Mouse (Mus musculus): ENCODE data around the gene Vmn2r114. TPM values are rescaled to one million over a fixed set of nuclear protein-coding genes. Genes with fewer than 3 reads are reported as not detected.
"Not testable (repeated sequence)": the region's sequence is repeated elsewhere in the genome, so short reads cannot be mapped to it uniquely, and the experiment has no call there.

Gene Vmn2r114
- polyA plus RNA-seq (2014; fragmentation: Nextera tagmentation; extraction: Ambion mirVana) = not detected in 2 replicates

DNA sequence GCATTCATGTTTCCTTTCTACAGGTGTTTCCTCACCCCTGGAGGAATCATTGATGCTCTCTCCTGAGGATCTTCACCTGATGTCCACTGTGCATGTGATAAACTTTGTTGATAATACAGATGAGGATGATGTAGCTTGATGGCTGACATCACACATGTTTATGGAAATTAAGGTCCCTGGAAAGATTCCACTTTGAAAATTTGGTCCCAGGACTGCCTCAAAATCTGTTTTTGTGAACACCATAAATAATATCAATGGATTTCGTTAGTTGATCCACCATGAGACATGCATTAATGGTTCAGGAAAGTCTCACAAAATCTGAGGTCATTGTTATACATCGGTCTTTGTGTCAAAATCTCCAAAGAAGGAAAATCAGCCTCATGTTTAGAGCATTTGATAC lies at the start of gene Vmn2r114:
Gene Vmn2r114 (minus strand): TSS at position 101 of the 400 bp plus-strand sequence.
- not testable (repeated sequence) for H3K27me3 ChIP-seq (ENCODE audit: control insufficient read depth, insufficient read depth, low read length); H3K27ac ChIP-seq (replicated peaks in 1 of 2; ENCODE audit: control insufficient read depth in 1 of 2, insufficient read depth in 1 of 2, low read depth in 2 of 2, low read length in 2 of 2); H3K9ac ChIP-seq (ENCODE audit: low read length); H3K36me3 ChIP-seq (ENCODE audit: control insufficient read depth, insufficient read depth, low read length); H3K4me3 ChIP-seq (ENCODE audit: control insufficient read depth in 1 of 2, insufficient read depth in 1 of 2, low read depth in 1 of 2, low read length in 2 of 2); H3K4me2 ChIP-seq (ENCODE audit: low read length); H3K9me3 ChIP-seq (ENCODE audit: control insufficient read depth, low read length); ATAC-seq (ENCODE audit: insufficient number of reproducible peaks, insufficient read depth, low FRiP score, low read depth); H3K4me1 ChIP-seq (ENCODE audit: control insufficient read depth in 2 of 2, insufficient read depth in 2 of 2, low read length in 2 of 2)
- 50% methylated on average over 2 of the region's 2 CpGs for WGBS

- no peaks in the 10 kb centered on the region for H3K9me3 ChIP-seq (ENCODE audit: control insufficient read depth, low read length)
- H3K9ac ChIP-seq (ENCODE audit: low read length) = no peak overlapping the region
- WGBS = 40% methylated on average over 1 of the region's 1 CpGs
- no peak for ATAC-seq (ENCODE audit: insufficient number of reproducible peaks, insufficient read depth, low FRiP score, low read depth)
- H3K4me3 ChIP-seq (ENCODE audit: control insufficient read depth in 1 of 2, insufficient read depth in 1 of 2, low read depth in 1 of 2, low read length in 2 of 2) = no peak overlapping the region
- H3K27me3 ChIP-seq (ENCODE audit: control insufficient read depth, insufficient read depth, low read length) = no peaks in the 10 kb centered on the region
- H3K27ac ChIP-seq (replicated peaks in 1 of 2; ENCODE audit: control insufficient read depth in 1 of 2, insufficient read depth in 1 of 2, low read depth in 2 of 2, low read length in 2 of 2) = no peak overlapping the region
- no peaks in the 10 kb centered on the region for H3K4me1 ChIP-seq (ENCODE audit: control insufficient read depth in 2 of 2, insufficient read depth in 2 of 2, low read length in 2 of 2)
- H3K36me3 ChIP-seq (ENCODE audit: control insufficient read depth, insufficient read depth, low read length) = no peaks in the 10 kb centered on the region
- H3K4me2 ChIP-seq (ENCODE audit: low read length) = no peak overlapping the region
These were observed 39.3 kb upstream of the Vmn2r114 start for GRCm38 (mm10) chr17:23351644-23352043.

DNA sequence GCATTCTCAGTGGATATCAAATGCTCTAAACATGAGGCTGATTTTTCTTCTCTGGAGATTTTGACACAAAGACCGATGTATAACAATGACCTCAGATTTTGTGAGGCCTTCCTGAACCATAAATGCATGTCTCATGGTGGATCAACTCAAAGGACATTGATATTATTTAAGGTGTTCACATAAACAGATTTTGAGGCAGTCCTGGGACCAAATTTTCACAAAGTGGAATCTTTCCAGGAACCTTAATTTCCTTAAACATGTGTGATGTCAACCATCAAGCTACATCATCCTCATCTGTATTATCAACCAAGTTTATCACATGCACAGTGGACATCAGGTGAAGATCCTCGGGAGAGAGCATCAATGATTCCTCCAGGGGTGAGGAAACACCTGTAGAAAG lies 31.1 kb upstream of the Vmn2r114 start, which contains the start of gene Vmn2r115:
Gene Vmn2r115 (plus strand): TSS at position 301 of the 400 bp plus-strand sequence.
- not testable (repeated sequence) for ATAC-seq (ENCODE audit: insufficient number of reproducible peaks, insufficient read depth, low FRiP score, low read depth); H3K27ac ChIP-seq (replicated peaks in 1 of 2; ENCODE audit: control insufficient read depth in 1 of 2, insufficient read depth in 1 of 2, low read depth in 2 of 2, low read length in 2 of 2); H3K4me1 ChIP-seq (ENCODE audit: control insufficient read depth in 2 of 2, insufficient read depth in 2 of 2, low read length in 2 of 2); H3K4me2 ChIP-seq (ENCODE audit: low read length); H3K4me3 ChIP-seq (ENCODE audit: control insufficient read depth in 1 of 2, insufficient read depth in 1 of 2, low read depth in 1 of 2, low read length in 2 of 2); H3K36me3 ChIP-seq (ENCODE audit: control insufficient read depth, insufficient read depth, low read length); H3K9me3 ChIP-seq (ENCODE audit: control insufficient read depth, low read length); H3K27me3 ChIP-seq (ENCODE audit: control insufficient read depth, insufficient read depth, low read length); H3K9ac ChIP-seq (ENCODE audit: low read length)
- WGBS = 38% methylated on average over 2 of the region's 2 CpGs

- Histone ChIP-seq H3K4me2 (ENCODE audit: low read length) (no peak overlapping the region), H3K36me3 (ENCODE audit: control insufficient read depth, insufficient read depth, low read length) (no peaks in the 10 kb centered on the region), H3K27ac (replicated peaks in 1 of 2; ENCODE audit: control insufficient read depth in 1 of 2, insufficient read depth in 1 of 2, low read depth in 2 of 2, low read length in 2 of 2) (no peak overlapping the region), H3K9ac (ENCODE audit: low read length) (no peak overlapping the region), H3K4me3 (ENCODE audit: control insufficient read depth in 1 of 2, insufficient read depth in 1 of 2, low read depth in 1 of 2, low read length in 2 of 2) (no peak overlapping the region), H3K9me3 (ENCODE audit: control insufficient read depth, low read length) (peaks cover 25% of the 10 kb centered on the region), H3K27me3 (ENCODE audit: control insufficient read depth, insufficient read depth, low read length) (no peaks in the 10 kb centered on the region), H3K4me1 (ENCODE audit: control insufficient read depth in 2 of 2, insufficient read depth in 2 of 2, low read length in 2 of 2) (no peaks in the 10 kb centered on the region)
- 62% methylated on average over 6 of the region's 6 CpGs for WGBS
- no peak for ATAC-seq (ENCODE audit: insufficient number of reproducible peaks, insufficient read depth, low FRiP score, low read depth)
These were observed 18.3 kb upstream of the Vmn2r114 start for GRCm38 (mm10) chr17:23330657-23331056.

Other genes starting within 250 kb of the Vmn2r114 start
- 9.5 and 10.2 TPM in 2 replicates for gene Zfp40, start 119.3 kb downstream of the Vmn2r114 start, polyA plus RNA-seq (2014; fragmentation: Nextera tagmentation; extraction: Ambion mirVana)
- gene Vmn2r115, start 31.2 kb upstream of the Vmn2r114 start, polyA plus RNA-seq (2014; fragmentation: Nextera tagmentation; extraction: Ambion mirVana) = not detected in 2 replicates
- gene Vmn2r116, start 72.1 kb upstream of the Vmn2r114 start, polyA plus RNA-seq (2014; fragmentation: Nextera tagmentation; extraction: Ambion mirVana) = not detected in 2 replicates
- gene Vmn2r117, start 167.2 kb upstream of the Vmn2r114 start, polyA plus RNA-seq (2014; fragmentation: Nextera tagmentation; extraction: Ambion mirVana) = not detected in 2 replicates